ENCODE assay signal across 18 mouse cellular contexts in the genomic region with DNA sequence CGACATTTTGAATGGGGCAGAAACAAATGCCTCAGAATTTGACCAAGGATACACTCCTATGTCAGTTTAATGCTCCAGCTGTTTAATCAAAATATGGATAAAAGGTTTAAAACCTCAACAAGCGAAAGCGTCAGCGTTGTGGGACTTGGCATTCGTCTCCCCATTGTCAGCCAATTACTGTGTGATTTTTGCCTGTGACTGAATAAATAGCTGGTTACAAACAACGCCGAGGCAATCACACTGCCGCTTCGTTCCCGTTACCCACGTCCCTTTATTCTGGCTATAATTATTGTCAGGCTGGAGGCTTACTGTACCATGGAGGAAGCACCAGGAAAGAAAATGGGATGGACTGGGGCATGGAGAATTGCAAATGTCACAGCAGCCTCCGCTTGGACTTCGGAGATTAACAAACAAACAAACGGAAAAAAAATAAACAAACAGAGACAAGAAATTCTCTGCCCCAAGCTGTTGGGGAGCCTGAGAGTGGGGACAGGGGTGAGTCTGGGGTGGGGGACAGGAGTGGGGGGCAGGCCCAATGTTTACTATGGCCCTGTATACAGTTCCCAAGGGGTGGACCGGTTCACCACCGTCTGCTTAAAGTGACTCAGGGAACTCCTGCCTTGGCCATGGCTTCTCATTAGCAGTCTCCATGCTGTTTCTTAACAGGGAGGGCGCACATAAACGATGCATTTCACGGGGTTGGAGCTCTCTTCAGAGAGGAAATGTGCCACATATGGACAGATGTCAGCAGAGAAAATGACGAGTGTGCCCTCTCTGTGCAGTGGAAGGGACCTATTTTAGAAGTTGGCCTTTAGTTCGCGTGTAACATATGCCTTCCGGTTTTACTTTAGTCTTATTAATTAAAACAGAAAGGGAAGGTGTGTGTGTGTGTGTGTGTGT.
DNase-seq lines count a peak whose midpoint lies in the region; ATAC-seq and TF ChIP-seq lines count a peak whose summit lies in the region.
"Had no signal": no experiment of that assay in that cellular context is flagged by ENCODE, and none has a peak within 500 bp of the region (broad histone marks: within the 10 kb centered on the region; RNA-seq: fewer than 3 reads in every experiment).

No protein-coding gene starts in this region.

- no peaks in the 10 kb centered on the region for H3K27me3 ChIP-seq in limb, embryonic 11.5 days (ENCODE audit: control insufficient read depth, insufficient read depth, low read length)
- H3K27me3 ChIP-seq in limb, embryonic 10.5 days (ENCODE audit: low read depth, poor library complexity, severe bottlenecking), result 0 out of 2 replicates have a peak, but pooled peaks cover 10% of the 10 kb centered on the region
- no peaks in the 10 kb centered on the region for H3K27me3 ChIP-seq in hindbrain, embryonic 10.5 days (ENCODE audit: insufficient read depth, poor library complexity, severe bottlenecking)
- peaks cover 11% of the 10 kb centered on the region for H3K27me3 ChIP-seq in limb, embryonic 12.5 days
- H3K27me3 ChIP-seq in neural tube, embryonic 14.5 days (ENCODE audit: control insufficient read depth, insufficient read depth, low read length), result no peaks in the 10 kb centered on the region
- 0 out of 2 replicates have a peak, but pooled peaks cover 2% of the 10 kb centered on the region for H3K27me3 ChIP-seq in heart, adult 2 months (ENCODE audit: control insufficient read depth, insufficient read depth, low read length)
- H3K27me3 ChIP-seq: intestine, embryonic 15.5 days; liver, embryonic 12.5 days; stomach, embryonic 15.5 days had no signal

- ATAC-seq in limb, embryonic 11.5 days (ENCODE audit: insufficient number of reproducible peaks, low FRiP score, low TSS enrichment, low read depth), result no peak
- ATAC-seq in limb, embryonic 12.5 days (ENCODE audit: insufficient number of reproducible peaks, insufficient read depth, low FRiP score, low TSS enrichment, low read depth), result no peak
- peak; percentile 46; the same call in 1 of the 2 replicates for ATAC-seq in neural tube, embryonic 14.5 days (ENCODE audit: low read depth)
- ATAC-seq: intestine, embryonic 15.5 days; liver, embryonic 12.5 days had no signal

- no peak overlapping the region for H3K4me2 ChIP-seq in limb, embryonic 11.5 days (ENCODE audit: low read depth, severe bottlenecking)
- H3K4me2 ChIP-seq in limb, embryonic 12.5 days, result 0 out of 2 replicates have a peak overlapping the region, but pooled peaks have one; percentile 1
- peak overlapping the region; percentile 29; the same call in 1 of the 2 replicates for H3K4me2 ChIP-seq in neural tube, embryonic 14.5 days (ENCODE audit: low read depth, low read length)
- H3K4me2 ChIP-seq: heart, embryonic 12.5 days; intestine, embryonic 15.5 days; liver, embryonic 12.5 days; lung, embryonic 14.5 days; stomach, embryonic 15.5 days had no signal

- H3K9ac ChIP-seq in limb, embryonic 11.5 days (ENCODE audit: low read length), result no peak overlapping the region
- H3K9ac ChIP-seq in limb, embryonic 12.5 days (replicated peaks), result no peak overlapping the region
- H3K9ac ChIP-seq in neural tube, embryonic 14.5 days (replicated peaks; ENCODE audit: low read depth, low read length), result no peak overlapping the region; the same call in 1 of the 2 replicates
- no peak overlapping the region for H3K9ac ChIP-seq in heart, adult 2 months (ENCODE audit: low read depth, low read length)
- H3K9ac ChIP-seq: heart, embryonic 12.5 days; intestine, embryonic 15.5 days; liver, embryonic 12.5 days; lung, embryonic 14.5 days; stomach, embryonic 15.5 days had no signal

- no peak for TF ChIP-seq CTCF in heart, adult 2 months (IDR thresholded peaks at IDR 0.05)

- intact Hi-C loops in heart, adult 2 months (cut with DNase I), result no loop called here

- H3K79me2 ChIP-seq in heart, adult 2 months (replicated peaks; ENCODE audit: control insufficient read depth, insufficient read depth, low read length), result no peaks in the 10 kb centered on the region

- H3K9me3 ChIP-seq in limb, embryonic 11.5 days (ENCODE audit: control insufficient read depth, low read length), result no peaks in the 10 kb centered on the region
- 0 out of 2 replicates have a peak, but pooled peaks cover 2% of the 10 kb centered on the region for H3K9me3 ChIP-seq in limb, embryonic 10.5 days (replicated peaks)
- no peaks in the 10 kb centered on the region for H3K9me3 ChIP-seq in hindbrain, embryonic 10.5 days
- H3K9me3 ChIP-seq in limb, embryonic 12.5 days, result no peaks in the 10 kb centered on the region
- no peaks in the 10 kb centered on the region for H3K9me3 ChIP-seq in neural tube, embryonic 14.5 days (ENCODE audit: control insufficient read depth, low read length)
- H3K9me3 ChIP-seq: heart, embryonic 12.5 days; intestine, embryonic 15.5 days; liver, embryonic 12.5 days; stomach, embryonic 15.5 days had no signal

- TF ChIP-seq EP300 in heart, adult 2 months (IDR thresholded peaks at IDR 0.05; ENCODE audit: insufficient read depth, low read depth, low read length), result no peak

- no peaks in the 10 kb centered on the region for H3K4me1 ChIP-seq in limb, embryonic 11.5 days (ENCODE audit: control insufficient read depth, insufficient read depth, low read length)
- peaks cover 8% of the 10 kb centered on the region for H3K4me1 ChIP-seq in limb, embryonic 10.5 days
- peaks cover 11% of the 10 kb centered on the region for H3K4me1 ChIP-seq in hindbrain, embryonic 10.5 days (replicated peaks)
- peaks cover 6% of the 10 kb centered on the region; the same call in 1 of the 2 replicates for H3K4me1 ChIP-seq in limb, embryonic 12.5 days (replicated peaks)
- peaks cover 8% of the 10 kb centered on the region; the same call in 1 of the 2 replicates for H3K4me1 ChIP-seq in neural tube, embryonic 14.5 days (ENCODE audit: control insufficient read depth, insufficient read depth, low read length)
- no peaks in the 10 kb centered on the region for H3K4me1 ChIP-seq in heart, adult 2 months (ENCODE audit: control insufficient read depth, insufficient read depth, low read length)
- H3K4me1 ChIP-seq: heart, embryonic 12.5 days; intestine, embryonic 15.5 days; liver, embryonic 12.5 days; stomach, embryonic 15.5 days had no signal

- no peaks in the 10 kb centered on the region for H3K36me3 ChIP-seq in limb, embryonic 11.5 days (ENCODE audit: control insufficient read depth, insufficient read depth, low read length)
- H3K36me3 ChIP-seq in limb, embryonic 10.5 days, result no peaks in the 10 kb centered on the region
- H3K36me3 ChIP-seq in hindbrain, embryonic 10.5 days, result no peaks in the 10 kb centered on the region
- no peaks in the 10 kb centered on the region for H3K36me3 ChIP-seq in limb, embryonic 12.5 days
- no peaks in the 10 kb centered on the region for H3K36me3 ChIP-seq in neural tube, embryonic 14.5 days (ENCODE audit: control insufficient read depth, insufficient read depth, low read length)
- H3K36me3 ChIP-seq in heart, adult 2 months (ENCODE audit: control insufficient read depth, insufficient read depth, low read length), result no peaks in the 10 kb centered on the region
- H3K36me3 ChIP-seq: heart, embryonic 12.5 days; intestine, embryonic 15.5 days; liver, embryonic 12.5 days; stomach, embryonic 15.5 days had no signal

- H3K4me3 ChIP-seq in limb, embryonic 11.5 days (ENCODE audit: low read depth, low read length), result no peak overlapping the region
- no peak overlapping the region for H3K4me3 ChIP-seq in limb, embryonic 10.5 days
- no peak overlapping the region for H3K4me3 ChIP-seq in hindbrain, embryonic 10.5 days
- H3K4me3 ChIP-seq in limb, embryonic 12.5 days (replicated peaks), result no peak overlapping the region
- H3K4me3 ChIP-seq in neural tube, embryonic 14.5 days (ENCODE audit: low read depth, low read length), result no peak overlapping the region
- H3K4me3 ChIP-seq in heart, adult 2 months, result no peak overlapping the region
- H3K4me3 ChIP-seq: heart, embryonic 12.5 days; intestine, embryonic 15.5 days; liver, embryonic 12.5 days; stomach, embryonic 15.5 days had no signal

- H3K27ac ChIP-seq in limb, embryonic 11.5 days (replicated peaks; ENCODE audit: low read depth, low read length), result no peak overlapping the region
- H3K27ac ChIP-seq in limb, embryonic 10.5 days, result no peak overlapping the region
- H3K27ac ChIP-seq in hindbrain, embryonic 10.5 days, result peak overlapping the region; percentile 35; the same call in 1 of the 2 replicates
- H3K27ac ChIP-seq in limb, embryonic 12.5 days, result no peak overlapping the region
- H3K27ac ChIP-seq in neural tube, embryonic 14.5 days (ENCODE audit: low read depth, low read length), result no peak overlapping the region
- H3K27ac ChIP-seq in heart, adult 2 months, result no peak overlapping the region
- H3K27ac ChIP-seq: intestine, embryonic 15.5 days; liver, embryonic 12.5 days; stomach, embryonic 15.5 days had no signal

- WGBS in limb, embryonic 11.5 days, result 58% methylated on average over 23 of the region's 23 CpGs
- WGBS in limb, embryonic 10.5 days, result 71% methylated on average over 23 of the region's 23 CpGs
- WGBS in hindbrain, embryonic 10.5 days, result 65% methylated on average over 23 of the region's 23 CpGs
- 58% methylated on average over 23 of the region's 23 CpGs for WGBS in limb, embryonic 12.5 days
- WGBS in neural tube, embryonic 14.5 days, result 41% methylated on average over 23 of the region's 23 CpGs
- 74% methylated on average over 23 of the region's 23 CpGs for WGBS in heart, adult 2 months

- TF ChIP-seq POLR2A in heart, adult 2 months (IDR thresholded peaks at IDR 0.05; ENCODE audit: insufficient read depth, low read depth, low read length), result no peak

- peak; percentile 24 for DNase-seq in limb, embryonic 11.5 days (ENCODE audit: low spot score)
- DNase-seq in limb, embryonic 10.5 days (ENCODE audit: low spot score), result no peak
- no peak for DNase-seq in hindbrain, embryonic 10.5 days (ENCODE audit: low spot score)
- DNase-seq in thymus, postnatal 25 days, result no peak
- no peak for DNase-seq in heart, adult 2 months
- DNase-seq in kidney, postnatal 36 days, result no peak
- DNase-seq: adrenal gland, postnatal 14 days; B cell, adult 2 months; cerebellum, adult 2 months; layer of hippocampus, postnatal 36 days; lung, embryonic 14.5 days; right cerebral cortex, adult 18-20 months had no signal
